Mouse (Mus musculus) fat pad, adult 2 months (tissue): ENCODE data around the gene Catsperd.

Experiments used
- DNase-seq: peaks from one replicate; pipeline ENCODE4 v3.0.0-alpha.2; 2011; ENCODE audit warnings: low read depth, low spot score; ENCODE audit errors: extremely low read depth

Catsperd gene

DNA sequence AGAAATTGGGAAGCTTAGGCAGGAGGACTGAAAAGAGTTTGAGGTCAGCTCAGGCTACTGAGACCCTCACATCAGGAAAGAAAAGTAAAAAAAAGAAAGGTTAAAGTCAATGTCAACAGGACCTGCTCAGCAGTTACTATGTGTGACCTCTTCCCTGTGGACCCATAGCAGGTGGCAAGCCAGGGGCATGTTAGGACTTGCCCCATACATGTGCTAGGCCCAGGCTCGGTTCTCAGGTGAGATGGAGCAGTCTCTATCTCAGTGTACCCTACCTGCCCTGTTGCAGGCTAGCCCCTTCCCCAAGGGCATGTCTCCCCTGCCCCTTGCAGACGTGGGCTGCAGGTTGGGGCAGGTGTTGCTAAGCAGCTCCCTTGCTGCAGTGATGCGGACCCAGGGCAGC lies 81.8 kb downstream of the Catsperd start:
- DNase-seq = no peak
